Mouse (Mus musculus) intestine, embryonic 14.5 days (tissue): Measurements from ENCODE around the gene Ank. TPM values are rescaled to one million over a fixed set of nuclear protein-coding genes. Genes with fewer than 3 reads are reported as not detected.

Experiments
- ATAC-seq: fragments of 200-750 bp; cut with Nextera tagmentation; replicated peaks from 2 replicates; pipeline ENCODE4 v1.8.0; 2017; ENCODE audit warnings: low read depth, moderate number of reproducible peaks, moderate TSS enrichment, moderate library complexity; ENCODE audit not compliant: low FRiP score, low TSS enrichment
- DNase-seq: peaks from one replicate; pipeline ENCODE4 v3.0.0-alpha.2; 2018; ENCODE audit warnings: low spot score
- H3K27ac ChIP-seq: fragments of 300-500 bp; sonication (generic); 2 replicates; pipeline ENCODE4 v1.5.1; 2014; ENCODE audit warnings: low read depth, mild to moderate bottlenecking, control low read depth
- H3K27me3 ChIP-seq: fragments of 300-500 bp; sonication (generic); replicated peaks from 2 replicates; pipeline ENCODE4 v1.6.1; 2014; ENCODE audit warnings: low read length, control low read depth; ENCODE audit not compliant: control insufficient read depth, insufficient read depth
- H3K36me3 ChIP-seq: fragments of 300-500 bp; sonication (generic); 2 replicates; pipeline ENCODE4 v1.6.1; 2014; ENCODE audit warnings: low read length, control low read depth; ENCODE audit not compliant: control insufficient read depth, insufficient read depth
- H3K4me1 ChIP-seq: fragments of 300-500 bp; sonication (generic); replicated peaks from 2 replicates; pipeline ENCODE4 v1.6.1; 2014; ENCODE audit warnings: low read length, control low read depth, mixed read lengths; ENCODE audit not compliant: control insufficient read depth, insufficient read depth
- H3K4me2 ChIP-seq: fragments of 300-500 bp; sonication (generic); 2 replicates; pipeline ENCODE4 v1.6.1; 2014; ENCODE audit warnings: low read length
- H3K4me3 ChIP-seq: fragments of 300-500 bp; sonication (generic); 2 replicates; pipeline ENCODE4 v1.5.1; 2014; ENCODE audit warnings: low read depth, low read length, control low read depth, mixed read lengths
- H3K9ac ChIP-seq: fragments of 300-500 bp; sonication (generic); 2 replicates; pipeline ENCODE4 v1.6.1; 2014; ENCODE audit warnings: mild to moderate bottlenecking, low read length
- H3K9me3 ChIP-seq: fragments of 300-500 bp; sonication (generic); 2 replicates; pipeline ENCODE4 v1.6.1; 2016; ENCODE audit warnings: low read length, control low read depth; ENCODE audit not compliant: control insufficient read depth
- WGBS: fragments of 180-500 bp; shearing (Covaris S2); extraction: QIAGEN DNeasy Blood & Tissue Kit; methylation state at CpG from one replicate; pipeline ENCODE4 v1.1.7; 2014; 5-methylcytosine and 5-hydroxymethylcytosine counted together
- polyA plus RNA-seq: library from polyadenylated mRNA; unstranded; fragments of >200 nt; fragmentation: Nextera tagmentation; extraction: Ambion mirVana; gene quantifications from 2 replicates; pipeline ENCODE4 v1.2.1, GENCODE M21; 2014

Gene Ank
- polyA plus RNA-seq, 1 experiment from 2014 or later, result 16.5 TPM

GRCm38 (mm10) chr15:27535681-27536080 lies 69.2 kb downstream of the Ank start:
- Histone ChIP-seq H3K9ac (no peak overlapping the region), H3K4me1 (peaks cover 3% of the 10 kb centered on the region; the same call in 1 of the 2 replicates), H3K27ac (no peak overlapping the region), H3K4me3 (no peak overlapping the region), H3K27me3 (no peaks in the 10 kb centered on the region), H3K4me2 (no peak overlapping the region), H3K36me3 (no peaks in the 10 kb centered on the region), H3K9me3 (no peaks in the 10 kb centered on the region)
- WGBS, result 87% methylated on average over 4 of the region's 4 CpGs
- DNase-seq (no peak), ATAC-seq (no peak)

DNA sequence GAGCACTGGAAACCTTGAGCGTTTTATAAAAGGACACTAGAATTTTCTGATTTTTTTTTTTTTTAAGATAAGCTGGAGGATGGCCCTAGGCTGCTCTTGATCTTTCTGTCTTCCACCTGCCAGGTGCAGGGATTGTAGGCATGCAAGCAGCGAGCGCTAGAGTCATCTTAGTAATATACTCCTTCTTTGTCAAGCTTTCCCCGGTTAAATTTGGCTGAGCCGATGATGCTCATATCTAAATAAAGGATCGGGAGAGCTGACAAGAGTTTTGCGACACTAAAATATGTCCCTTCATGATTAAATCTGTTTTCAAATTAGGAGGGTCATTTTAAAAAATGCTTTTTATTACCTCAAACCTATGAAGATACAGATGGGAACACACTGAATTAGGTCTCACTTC lies 69.7 kb downstream of the Ank start:
- Histone ChIP-seq H3K4me1 (peaks cover 3% of the 10 kb centered on the region; the same call in 1 of the 2 replicates), H3K27me3 (no peaks in the 10 kb centered on the region), H3K4me3 (no peak overlapping the region), H3K36me3 (no peaks in the 10 kb centered on the region), H3K4me2 (no peak overlapping the region), H3K9me3 (no peaks in the 10 kb centered on the region), H3K27ac (no peak overlapping the region), H3K9ac (no peak overlapping the region)
- WGBS, result 91% methylated on average over 7 of the region's 7 CpGs
- ATAC-seq (no peak), DNase-seq (no peak)

GRCm38 (mm10) chr15:27536771-27537170 lies 70.3 kb downstream of the Ank start:
- Histone ChIP-seq H3K4me2 (no peak overlapping the region), H3K4me3 (no peak overlapping the region), H3K27me3 (no peaks in the 10 kb centered on the region), H3K9ac (no peak overlapping the region), H3K36me3 (no peaks in the 10 kb centered on the region), H3K4me1 (peaks cover 3% of the 10 kb centered on the region; the same call in 1 of the 2 replicates), H3K27ac (0 out of 2 replicates have a peak overlapping the region, but pooled peaks have one; percentile 11), H3K9me3 (no peaks in the 10 kb centered on the region)
- DNase-seq (no peak), ATAC-seq (no peak)
- 33% methylated on average over 5 of the region's 5 CpGs for WGBS

GRCm38 (mm10) chr15:27537519-27538223 lies 71.2 kb downstream of the Ank start:
- H3K27ac ChIP-seq, result no peak overlapping the region
- H3K27me3 ChIP-seq, result no peaks in the 10 kb centered on the region
- no peak overlapping the region for H3K4me2 ChIP-seq
- no peak overlapping the region for H3K9ac ChIP-seq
- no peaks in the 10 kb centered on the region for H3K36me3 ChIP-seq
- no peak for DNase-seq
- H3K4me3 ChIP-seq, result no peak overlapping the region
- ATAC-seq, result no peak
- WGBS, result 67% methylated on average over 4 of the region's 4 CpGs
- no peaks in the 10 kb centered on the region for H3K9me3 ChIP-seq
- H3K4me1 ChIP-seq, result peaks cover 3% of the 10 kb centered on the region; the same call in 1 of the 2 replicates

DNA sequence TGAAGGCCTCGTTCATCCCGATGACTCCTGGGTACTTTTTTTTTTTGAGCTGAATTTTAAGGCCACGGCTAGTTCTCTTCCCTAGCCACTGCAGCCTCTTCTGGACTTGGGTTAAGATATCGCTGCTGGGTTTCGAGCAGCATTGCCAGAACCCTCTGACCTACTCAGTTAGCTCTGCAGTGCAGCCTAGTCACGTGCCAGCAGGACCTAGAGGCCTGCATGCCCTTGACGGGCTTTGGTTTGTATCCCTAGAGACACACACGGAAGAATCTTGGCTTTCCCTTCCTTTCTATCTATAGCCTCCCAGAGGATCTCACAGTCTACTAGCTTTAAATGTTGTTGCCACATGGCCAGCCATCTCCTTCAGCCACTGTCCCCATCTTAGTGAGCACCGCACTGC lies 73.3 kb downstream of the Ank start:
- Histone ChIP-seq H3K27ac (no peak overlapping the region), H3K4me2 (no peak overlapping the region), H3K27me3 (no peaks in the 10 kb centered on the region), H3K4me3 (no peak overlapping the region), H3K4me1 (peaks cover 3% of the 10 kb centered on the region; the same call in 1 of the 2 replicates), H3K9me3 (no peaks in the 10 kb centered on the region), H3K36me3 (no peaks in the 10 kb centered on the region), H3K9ac (no peak overlapping the region)
- ATAC-seq, result no peak
- WGBS, result 89% methylated on average over 9 of the region's 9 CpGs
- no peak for DNase-seq

DNA sequence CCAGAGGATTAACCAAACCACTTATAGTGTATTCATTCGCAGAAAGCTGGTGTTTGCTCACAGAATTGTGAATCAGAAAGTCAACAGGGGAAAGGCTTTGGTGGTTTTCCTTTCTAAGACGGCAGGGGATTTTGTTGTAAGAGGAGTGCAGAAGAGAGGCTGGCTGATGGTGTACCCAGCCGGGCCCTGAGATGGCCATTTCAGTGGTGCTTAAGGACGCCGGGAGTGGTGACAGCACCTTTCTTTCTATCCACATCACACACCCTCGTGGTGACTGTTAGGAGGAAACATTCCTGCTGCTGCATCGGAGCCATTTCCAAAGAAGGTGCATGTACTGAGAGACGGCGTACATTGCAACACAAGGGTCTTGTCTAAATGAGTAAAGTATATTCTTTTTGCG lies 78.7 kb downstream of the Ank start:
- DNase-seq (no peak), ATAC-seq (no peak)
- no peak overlapping the region for H3K4me3 ChIP-seq
- no peaks in the 10 kb centered on the region for H3K4me1 ChIP-seq
- H3K9ac ChIP-seq, result no peak overlapping the region
- H3K9me3 ChIP-seq, result no peaks in the 10 kb centered on the region
- whole genome bisulfite sequencing, result 88% methylated on average over 10 of the region's 10 CpGs
- H3K36me3 ChIP-seq, result no peaks in the 10 kb centered on the region
- no peak overlapping the region for H3K27ac ChIP-seq
- no peak overlapping the region for H3K4me2 ChIP-seq
- no peaks in the 10 kb centered on the region for H3K27me3 ChIP-seq

- Histone ChIP-seq H3K4me1 (no peaks in the 10 kb centered on the region), H3K9me3 (no peaks in the 10 kb centered on the region), H3K9ac (no peak overlapping the region), H3K36me3 (no peaks in the 10 kb centered on the region), H3K27me3 (no peaks in the 10 kb centered on the region), H3K27ac (no peak overlapping the region), H3K4me2 (no peak overlapping the region), H3K4me3 (no peak overlapping the region)
- WGBS, result 88% methylated on average over 6 of the region's 6 CpGs
- DNase-seq (no peak), ATAC-seq (no peak)
Measured at GRCm38 (mm10) chr15:27548110-27548509, 81.6 kb downstream of the Ank start.

GRCm38 (mm10) chr15:27549071-27549470 lies 82.6 kb downstream of the Ank start:
- H3K4me3 ChIP-seq, result no peak overlapping the region
- no peak for ATAC-seq
- 89% methylated on average over 10 of the region's 10 CpGs for WGBS
- no peaks in the 10 kb centered on the region for H3K36me3 ChIP-seq
- no peaks in the 10 kb centered on the region for H3K27me3 ChIP-seq
- no peak overlapping the region for H3K4me2 ChIP-seq
- H3K4me1 ChIP-seq, result no peaks in the 10 kb centered on the region
- no peak overlapping the region for H3K27ac ChIP-seq
- no peaks in the 10 kb centered on the region for H3K9me3 ChIP-seq
- no peak for DNase-seq
- no peak overlapping the region for H3K9ac ChIP-seq

- Histone ChIP-seq H3K4me2 (no peak overlapping the region), H3K4me1 (no peaks in the 10 kb centered on the region), H3K4me3 (no peak overlapping the region), H3K9me3 (no peaks in the 10 kb centered on the region), H3K27me3 (no peaks in the 10 kb centered on the region), H3K9ac (no peak overlapping the region), H3K36me3 (no peaks in the 10 kb centered on the region), H3K27ac (no peak overlapping the region)
- 67% methylated on average over 7 of the region's 7 CpGs for WGBS
- no peak for DNase-seq
- no peak for ATAC-seq
Measured at GRCm38 (mm10) chr15:27549878-27550277, 83.4 kb downstream of the Ank start.
